Mouse (Mus musculus) heart, adult 2 months (tissue): Measurements from ENCODE around the gene Pold4. TPM values are rescaled to one million over a fixed set of nuclear protein-coding genes. Genes with fewer than 3 reads are reported as not detected.
A peak's percentile ranks its signal among the peaks of the same experiment; 100 is the strongest.

Source experiments
- DNase-seq, 2 experiments: peaks; one replicate each; pipeline ENCODE4 v3.0.0; 2021
- H3K27ac ChIP-seq: fragments of 200-600 bp; 2 replicates; pipeline ENCODE4 v1.8.1; 2022
- H3K27me3 ChIP-seq: fragments of 200-500 bp; 2 replicates; pipeline ENCODE4 v1.6.1; 2012; ENCODE audit warnings: mild to moderate bottlenecking, low read length, inconsistent platforms, mixed read lengths; ENCODE audit not compliant: control insufficient read depth, insufficient read depth
- H3K36me3 ChIP-seq: fragments of 200-500 bp; 2 replicates; pipeline ENCODE4 v1.6.1; 2012; ENCODE audit warnings: low read length, inconsistent platforms; ENCODE audit not compliant: control insufficient read depth, insufficient read depth
- H3K4me1 ChIP-seq: fragments of 200-500 bp; 2 replicates; pipeline ENCODE4 v1.6.1; 2011; ENCODE audit warnings: low read length; ENCODE audit not compliant: control insufficient read depth, insufficient read depth
- H3K4me3 ChIP-seq: fragments of 200-600 bp; 2 replicates; pipeline ENCODE4 v1.8.1; 2022
- H3K79me2 ChIP-seq: fragments of 200-500 bp; replicated peaks from 2 replicates; pipeline ENCODE4 v1.6.1; 2012; ENCODE audit warnings: mild to moderate bottlenecking, inconsistent platforms, low read length, moderate library complexity, mixed read lengths; ENCODE audit not compliant: control insufficient read depth, insufficient read depth
- H3K9ac ChIP-seq: fragments of 200-500 bp; 2 replicates; pipeline ENCODE4 v1.6.1; 2012; ENCODE audit warnings: low read depth, mild to moderate bottlenecking, control low read depth, inconsistent platforms, low read length, mixed read lengths
- CTCF ChIP-seq: fragments of 200-600 bp; IDR thresholded peaks from 2 replicates; pipeline ENCODE4 v1.8.1; 2022; ENCODE audit warnings: antibody characterized with exemption, mild to moderate bottlenecking, moderate library complexity
- EP300 ChIP-seq: fragments of 200-500 bp; IDR thresholded peaks from 2 replicates; pipeline ENCODE4 v1.6.1; 2011; ENCODE audit warnings: low read depth, low read length, control low read depth; ENCODE audit not compliant: insufficient read depth
- POLR2A ChIP-seq: fragments of 200-500 bp; IDR thresholded peaks from 2 replicates; pipeline ENCODE4 v1.6.1; 2011; ENCODE audit warnings: mild to moderate bottlenecking, low read depth, low read length, control low read depth; ENCODE audit not compliant: insufficient read depth
- WGBS: fragments of 180-500 bp; shearing (Covaris S2); methylation state at CpG from one replicate; pipeline ENCODE4 v1.1.7; 2018; 5-methylcytosine and 5-hydroxymethylcytosine counted together
- intact Hi-C: fragments of 180-260 bp; cut with DNase I; formaldehyde crosslinking; loops from one replicate; pipeline ENCODE4 v1.15.1; 2025
- polyA plus RNA-seq: library from polyadenylated mRNA; depleted of rRNA; stranded (reverse); fragments of >200 nt; gene quantifications from 2 replicates; pipeline ENCODE4 v1.2.3, GENCODE M21; 2012
- total RNA-seq, 2 experiments: library from RNA; stranded (reverse); gene quantifications; 2 replicates each; pipeline ENCODE4 v1.2.3; 2021

Pold4 gene
- total and polyA plus RNA-seq, 3 experiments = 9.2 to 48.1 (median 12.0) TPM

GRCm38 (mm10) chr19:4263702-4264101, 32.0 kb downstream of the Pold4 start:
- no peak overlapping the region for H3K9ac ChIP-seq
- H3K36me3 ChIP-seq = no peaks in the 10 kb centered on the region
- intact Hi-C loops = no loop called here
- no peaks in the 10 kb centered on the region for H3K4me1 ChIP-seq
- DNase-seq = no peak
- TF ChIP-seq EP300 (no peak), CTCF (no peak), POLR2A (no peak)
- no peak overlapping the region for H3K27ac ChIP-seq
- H3K4me3 ChIP-seq = no peak overlapping the region
- no peaks in the 10 kb centered on the region for H3K79me2 ChIP-seq
- WGBS = 85% methylated on average over 14 of the region's 14 CpGs
- H3K27me3 ChIP-seq = no peaks in the 10 kb centered on the region

DNA sequence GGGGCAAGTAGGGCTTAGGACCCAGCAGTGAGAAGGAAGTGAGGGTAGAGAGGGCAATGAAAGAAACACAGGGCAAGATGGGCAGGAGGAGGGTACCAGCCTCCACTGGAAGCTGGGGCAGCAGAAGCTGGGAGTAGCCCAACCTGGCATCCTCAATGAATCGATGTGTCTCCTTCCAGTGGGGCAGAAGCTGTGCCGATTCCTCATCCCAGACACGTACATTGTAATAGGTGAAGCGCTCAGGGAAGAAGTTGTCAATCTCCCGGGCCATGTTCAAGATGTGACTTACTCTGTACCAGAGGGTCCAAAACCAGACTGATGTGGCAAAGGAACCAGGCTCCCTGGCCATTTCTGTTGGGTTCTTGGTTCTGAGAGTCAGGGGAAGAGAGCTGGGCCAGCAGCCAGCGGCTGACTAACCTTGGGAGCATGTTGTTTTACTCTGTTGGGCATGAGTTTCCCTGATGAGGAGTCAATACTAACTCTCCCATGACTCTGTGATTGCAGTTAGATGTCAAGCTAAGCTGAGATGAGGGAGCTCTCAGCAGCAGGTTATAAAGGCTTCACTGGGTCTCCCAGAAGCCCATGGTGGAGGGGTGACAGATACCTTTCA, 32.6 kb downstream of the Pold4 start:
- no peaks in the 10 kb centered on the region for H3K36me3 ChIP-seq
- no peaks in the 10 kb centered on the region for H3K79me2 ChIP-seq
- DNase-seq = no peak
- H3K9ac ChIP-seq = no peak overlapping the region
- H3K4me1 ChIP-seq = no peaks in the 10 kb centered on the region; the same call in 1 of the 2 replicates
- TF ChIP-seq EP300 (no peak), POLR2A (no peak), CTCF (no peak)
- no peaks in the 10 kb centered on the region for H3K27me3 ChIP-seq
- H3K4me3 ChIP-seq = no peak overlapping the region
- no peak overlapping the region for H3K27ac ChIP-seq
- 90% methylated on average over 6 of the region's 6 CpGs for WGBS
- intact Hi-C loops = no loop called here

GRCm38 (mm10) chr19:4265956-4266355, 34.3 kb downstream of the Pold4 start:
- peak in 1 of 2 experiments; percentile 16 for DNase-seq
- TF ChIP-seq POLR2A (no peak), CTCF (peak; percentile 29)
- Histone ChIP-seq H3K9ac (no peak overlapping the region), H3K4me3 (no peak overlapping the region), H3K79me2 (no peaks in the 10 kb centered on the region), H3K36me3 (no peaks in the 10 kb centered on the region), H3K27ac (no peak overlapping the region), H3K4me1 (no peaks in the 10 kb centered on the region; the same call in 1 of the 2 replicates), H3K27me3 (no peaks in the 10 kb centered on the region)
- 68% methylated on average over 4 of the region's 4 CpGs for whole genome bisulfite sequencing
- intact Hi-C loops = no loop called here

DNA sequence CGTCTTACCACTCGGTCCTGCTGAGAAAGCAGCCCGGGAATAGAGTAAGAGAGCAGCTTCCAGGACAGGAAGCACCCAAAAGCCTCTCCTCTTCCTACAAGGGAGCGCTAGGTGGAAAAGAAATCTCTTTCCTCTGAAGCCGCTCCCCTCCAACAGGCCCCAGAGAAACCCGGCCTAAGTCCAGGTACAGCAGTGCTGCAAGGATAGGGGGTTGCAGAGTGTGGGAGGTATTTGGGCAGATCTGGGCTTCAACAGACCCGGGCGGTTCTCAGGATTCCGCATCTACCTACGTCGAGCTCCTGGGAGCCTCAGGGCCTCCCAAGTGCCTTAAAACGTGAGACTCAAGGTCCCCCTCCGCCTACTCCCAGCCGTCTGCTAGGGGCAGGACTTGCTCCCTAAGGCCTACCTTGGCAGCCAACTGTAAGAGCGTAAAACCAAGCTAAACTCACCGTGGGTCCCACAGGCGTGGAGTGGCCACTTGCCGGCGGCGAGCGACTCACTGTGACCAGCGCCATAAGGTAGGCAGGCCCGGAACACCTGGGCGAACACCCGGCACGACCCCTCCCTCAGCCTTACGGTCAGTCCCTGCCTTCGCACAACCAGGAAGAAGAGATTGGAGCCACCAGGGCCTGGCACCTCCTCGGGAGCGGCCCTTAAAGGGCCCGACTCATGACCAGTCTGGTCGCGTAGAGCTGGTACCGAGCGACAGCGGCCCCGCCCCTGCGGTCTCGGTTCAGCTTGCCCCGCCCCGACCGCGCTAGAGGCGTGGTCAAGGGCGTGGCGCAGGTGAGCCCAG, 37.1 kb downstream of the Pold4 start, which contains the start of gene Ssh3:
Ssh3 (minus strand) TSS at position 615 of the 796 bp plus-strand sequence.
- Histone ChIP-seq H3K27me3 (no peaks in the 10 kb centered on the region), H3K4me1 (no peaks in the 10 kb centered on the region; the same call in 1 of the 2 replicates), H3K79me2 (no peaks in the 10 kb centered on the region), H3K36me3 (no peaks in the 10 kb centered on the region), H3K9ac (peak within 1 kb of the TSS; percentile 80), H3K27ac (peak within 1 kb of the TSS; percentile 53), H3K4me3 (peak within 1 kb of the TSS; percentile 61)
- intact Hi-C loops = no loop called here
- WGBS = 10% methylated on average over 46 of the region's 46 CpGs
- DNase-seq = peak; percentile 80 to 83
- 0 out of 2 replicates have a peak, but pooled peaks have one; percentile 14 for TF ChIP-seq POLR2A
- no peak for TF ChIP-seq EP300

- no peak for TF ChIP-seq CTCF
- no peak for TF ChIP-seq POLR2A
- no peak for TF ChIP-seq EP300
- intact Hi-C loops = no loop called here
- no peaks in the 10 kb centered on the region for H3K36me3 ChIP-seq
- DNase-seq = peak in 1 of 2 experiments; percentile 13
- H3K4me3 ChIP-seq = no peak overlapping the region
- H3K27ac ChIP-seq = no peak overlapping the region
- H3K79me2 ChIP-seq = no peaks in the 10 kb centered on the region
- H3K4me1 ChIP-seq = no peaks in the 10 kb centered on the region; the same call in 1 of the 2 replicates
- no peaks in the 10 kb centered on the region for H3K27me3 ChIP-seq
- 55% methylated on average over 6 of the region's 6 CpGs for WGBS
- H3K9ac ChIP-seq = no peak overlapping the region
These were observed 38.5 kb downstream of the Pold4 start for GRCm38 (mm10) chr19:4270187-4270586.

DNA sequence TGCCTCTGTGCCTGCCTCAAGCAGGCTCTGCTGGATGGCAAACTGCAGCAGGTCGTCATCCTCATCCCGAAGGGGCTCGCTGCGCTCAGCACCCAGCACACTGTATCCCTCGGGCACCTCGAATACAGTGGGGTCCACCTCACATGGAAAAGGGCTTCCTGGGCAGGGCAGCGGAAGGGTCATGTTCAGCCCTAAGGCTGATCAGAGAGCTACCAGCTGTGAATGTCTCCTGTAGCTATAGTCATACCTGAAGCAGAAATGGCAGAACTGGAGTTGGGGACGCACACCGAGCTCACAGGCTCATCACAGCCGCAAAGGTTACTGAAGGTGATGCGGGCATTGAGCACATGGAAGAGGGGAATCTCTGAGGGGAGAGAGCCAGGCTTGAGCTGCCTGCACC, 39.3 kb downstream of the Pold4 start:
- Histone ChIP-seq H3K79me2 (no peaks in the 10 kb centered on the region), H3K36me3 (no peaks in the 10 kb centered on the region), H3K27me3 (no peaks in the 10 kb centered on the region), H3K4me3 (no peak overlapping the region), H3K4me1 (no peaks in the 10 kb centered on the region; the same call in 1 of the 2 replicates), H3K9ac (no peak overlapping the region), H3K27ac (no peak overlapping the region)
- intact Hi-C loops = no loop called here
- DNase-seq = no peak
- WGBS = 96% methylated on average over 11 of the region's 11 CpGs
- TF ChIP-seq CTCF (no peak), EP300 (no peak), POLR2A (no peak)
